8 mouse cellular contexts compared by ENCODE assay signal in the genomic region with DNA sequence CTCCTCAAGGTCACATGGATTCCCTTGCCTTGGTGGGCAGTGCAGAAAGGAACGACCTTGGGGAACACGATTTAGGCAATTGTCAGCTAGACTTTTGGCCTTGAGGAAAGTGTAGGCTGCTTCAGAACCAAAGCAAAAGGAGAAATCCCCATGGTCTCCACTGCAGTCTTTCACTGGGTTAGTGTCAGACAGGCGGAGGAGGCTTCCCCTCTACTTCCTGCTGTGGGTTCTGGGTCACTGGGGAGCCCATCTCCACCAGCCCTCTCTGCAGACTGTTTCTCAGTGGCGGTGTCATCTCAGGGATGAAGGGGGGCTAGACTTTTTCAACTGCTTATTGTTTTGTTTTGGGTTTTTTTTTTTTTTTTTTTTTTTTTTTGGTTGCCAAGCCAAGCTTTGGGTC.
DNase-seq lines count a peak whose midpoint lies in the region; ATAC-seq and TF ChIP-seq lines count a peak whose summit lies in the region.
"Had no signal": no experiment of that assay in that cellular context is flagged by ENCODE, and none has a peak within 500 bp of the region (broad histone marks: within the 10 kb centered on the region; RNA-seq: fewer than 3 reads in every experiment).

No protein-coding gene starts in this region.

- H3K4me3 ChIP-seq in lung, postnatal 0 days (ENCODE audit: low read depth, low read length) = no peak overlapping the region
- H3K4me3 ChIP-seq in heart, postnatal 0 days (ENCODE audit: low read depth, low read length) = no peak overlapping the region
- no peak overlapping the region for H3K4me3 ChIP-seq in forebrain, postnatal 0 days (ENCODE audit: low read depth, low read length)
- H3K4me3 ChIP-seq: limb, embryonic 12.5 days had no signal

- 61% methylated on average over 4 of the region's 4 CpGs for WGBS in lung, postnatal 0 days
- 21% methylated on average over 4 of the region's 4 CpGs for WGBS in heart, postnatal 0 days
- WGBS in forebrain, postnatal 0 days = 65% methylated on average over 4 of the region's 4 CpGs

- H3K4me1 ChIP-seq in lung, postnatal 0 days (ENCODE audit: insufficient read depth, low read depth, low read length) = peaks cover 13% of the 10 kb centered on the region; the same call in 1 of the 2 replicates
- peaks cover 29% of the 10 kb centered on the region for H3K4me1 ChIP-seq in heart, postnatal 0 days (ENCODE audit: control insufficient read depth, insufficient read depth)
- peaks cover 9% of the 10 kb centered on the region; the same call in 1 of the 2 replicates for H3K4me1 ChIP-seq in forebrain, postnatal 0 days (ENCODE audit: insufficient read depth)

- H3K27me3 ChIP-seq in lung, postnatal 0 days (replicated peaks; ENCODE audit: insufficient read depth, low read length) = no peaks in the 10 kb centered on the region
- no peaks in the 10 kb centered on the region for H3K27me3 ChIP-seq in heart, postnatal 0 days (ENCODE audit: control insufficient read depth, insufficient read depth, low read length)
- no peaks in the 10 kb centered on the region for H3K27me3 ChIP-seq in forebrain, postnatal 0 days (ENCODE audit: insufficient read depth, low read length)

- peak; percentile 60 for DNase-seq in lung, postnatal 25 days (ENCODE audit: low spot score)
- DNase-seq in lung, postnatal 0 days (ENCODE audit: low spot score) = no peak
- DNase-seq in c-Kit-positive CD71-negative TER-119-negative erythroid progenitor cells, embryonic 14.5 days (ENCODE audit: low read depth) = peak; percentile 25
- no peak for DNase-seq in heart, postnatal 0 days (ENCODE audit: low spot score)
- DNase-seq in thymus, postnatal 0 days (ENCODE audit: low spot score) = peak; percentile 77
- DNase-seq in forebrain, postnatal 0 days = no peak
- DNase-seq in frontal cortex, postnatal 10 days (ENCODE audit: low spot score in 2 of 2) = no peak

- no peak for ATAC-seq in lung, postnatal 0 days
- ATAC-seq in heart, postnatal 0 days (ENCODE audit: insufficient read depth, low read depth) = no peak
- no peak for ATAC-seq in forebrain, postnatal 0 days

- H3K36me3 ChIP-seq in lung, postnatal 0 days (ENCODE audit: insufficient read depth, low read length) = no peaks in the 10 kb centered on the region
- H3K36me3 ChIP-seq in heart, postnatal 0 days (replicated peaks; ENCODE audit: control insufficient read depth, insufficient read depth, low read length) = no peaks in the 10 kb centered on the region
- no peaks in the 10 kb centered on the region for H3K36me3 ChIP-seq in forebrain, postnatal 0 days (ENCODE audit: insufficient read depth)
- H3K36me3 ChIP-seq: limb, embryonic 12.5 days had no signal

- TF ChIP-seq CTCF in lung, postnatal 0 days (IDR thresholded peaks at IDR 0.05) = no peak
- no peak for TF ChIP-seq CTCF in heart, postnatal 0 days (IDR thresholded peaks at IDR 0.05; ENCODE audit: low read depth)
- TF ChIP-seq CTCF in forebrain, postnatal 0 days (IDR thresholded peaks at IDR 0.05; ENCODE audit: low read depth) = no peak

- no peak for TF ChIP-seq EP300 in lung, postnatal 0 days (IDR thresholded peaks at IDR 0.05)
- TF ChIP-seq EP300 in heart, postnatal 0 days (IDR thresholded peaks at IDR 0.05; ENCODE audit: low read depth) = no peak

- no peak overlapping the region for H3K9ac ChIP-seq in lung, postnatal 0 days (replicated peaks; ENCODE audit: low read depth)
- H3K9ac ChIP-seq in heart, postnatal 0 days (replicated peaks; ENCODE audit: low read depth, low read length) = no peak overlapping the region
- no peak overlapping the region for H3K9ac ChIP-seq in forebrain, postnatal 0 days
- H3K9ac ChIP-seq: limb, embryonic 12.5 days had no signal

- H3K9me3 ChIP-seq in lung, postnatal 0 days (ENCODE audit: low read length) = no peaks in the 10 kb centered on the region
- no peaks in the 10 kb centered on the region for H3K9me3 ChIP-seq in heart, postnatal 0 days (replicated peaks; ENCODE audit: control insufficient read depth, low read length)
- H3K9me3 ChIP-seq in forebrain, postnatal 0 days (ENCODE audit: low read length) = no peaks in the 10 kb centered on the region
- H3K9me3 ChIP-seq: limb, embryonic 12.5 days had no signal

- no peak overlapping the region for H3K27ac ChIP-seq in lung, postnatal 0 days (ENCODE audit: low read length)
- H3K27ac ChIP-seq in heart, postnatal 0 days (ENCODE audit: low read depth) = peak overlapping the region; percentile 47
- H3K27ac ChIP-seq in forebrain, postnatal 0 days (ENCODE audit: low read depth, low read length) = no peak overlapping the region
- H3K27ac ChIP-seq: limb, embryonic 12.5 days had no signal

- no peak overlapping the region for H3K4me2 ChIP-seq in lung, postnatal 0 days (replicated peaks; ENCODE audit: low read depth, low read length)
- H3K4me2 ChIP-seq in heart, postnatal 0 days (ENCODE audit: low read depth, low read length) = no peak overlapping the region; the same call in 1 of the 2 replicates
- no peak overlapping the region for H3K4me2 ChIP-seq in forebrain, postnatal 0 days (ENCODE audit: low read depth)
- H3K4me2 ChIP-seq: limb, embryonic 12.5 days had no signal

Comparison
In these comparisons a context has a peak if more than half of its experiments do, and no peak if none do; other contexts are left out.
1. DNase-seq: peak in lung, postnatal 25 days (single experiment), c-Kit-positive CD71-negative TER-119-negative erythroid progenitor cells, embryonic 14.5 days (single experiment) and thymus, postnatal 0 days (single experiment); none in lung, postnatal 0 days (single experiment), heart, postnatal 0 days (single experiment), forebrain, postnatal 0 days (single experiment) and frontal cortex, postnatal 10 days (0 of 2).